Mouse (Mus musculus): ENCODE measurements around the gene Clgn. TPM values are rescaled to one million over a fixed set of nuclear protein-coding genes. Genes with fewer than 3 reads are reported as not detected.

Clgn gene
- not detected for total RNA-seq (2023)

DNA sequence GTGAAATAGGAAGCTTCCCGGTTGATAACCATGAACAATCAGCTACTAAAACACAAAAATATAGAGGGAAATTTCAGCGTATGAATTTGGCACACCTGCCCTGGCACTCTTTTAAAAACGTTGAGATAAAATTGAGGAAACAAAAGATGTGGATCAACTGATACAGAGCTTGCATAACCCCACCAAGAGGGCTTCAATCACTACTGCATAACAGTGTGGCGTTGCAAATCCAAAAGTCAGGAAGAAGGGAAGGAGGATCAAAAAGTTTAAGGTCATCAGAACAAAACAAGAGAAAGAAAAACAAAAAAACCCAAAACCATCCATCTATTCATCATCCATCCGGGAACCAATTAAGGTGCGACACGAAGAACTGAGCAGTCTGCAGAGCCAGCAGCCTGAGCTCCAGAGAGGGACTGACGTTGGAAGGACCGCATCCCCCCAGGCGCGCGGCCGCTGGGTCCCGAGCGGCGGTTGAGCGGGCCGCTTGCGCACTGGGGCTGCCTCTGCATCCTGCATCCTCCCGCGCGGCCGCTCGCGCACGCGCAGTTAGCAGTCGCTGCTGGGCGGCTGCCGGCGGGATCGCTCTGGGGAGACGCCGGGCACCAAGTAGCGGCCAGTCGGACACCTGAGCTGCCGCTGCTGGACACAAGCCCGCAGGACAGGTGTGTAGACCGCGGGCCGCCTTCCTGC lies at the start of gene Clgn:
Gene Clgn (plus strand): TSS at position 552 of the 690 bp plus-strand sequence.

DNA sequence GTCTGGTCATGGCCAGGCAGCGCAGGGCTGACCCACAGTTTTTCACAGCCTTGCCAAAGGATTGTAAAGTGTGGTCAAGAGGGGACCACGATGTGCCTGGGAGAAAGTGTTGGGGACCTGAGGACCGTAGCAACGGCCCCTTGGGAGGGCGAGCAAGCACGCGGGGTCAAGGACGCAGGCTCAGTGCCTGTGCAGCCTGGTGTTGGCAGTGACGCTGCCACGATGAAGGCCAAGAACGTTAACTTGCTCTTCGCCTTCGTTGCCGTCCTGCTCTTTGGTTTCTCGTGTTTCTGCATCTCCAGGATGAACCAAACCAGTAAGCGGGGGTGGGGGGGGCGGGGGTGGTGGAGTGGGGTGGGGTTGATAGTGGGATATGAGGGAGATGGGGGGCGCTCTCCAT lies 41.4 kb upstream of the Clgn start, which contains the start of gene Mgat4d:
Gene Mgat4d (plus strand): TSS at position 209 of the 400 bp plus-strand sequence.

DNA sequence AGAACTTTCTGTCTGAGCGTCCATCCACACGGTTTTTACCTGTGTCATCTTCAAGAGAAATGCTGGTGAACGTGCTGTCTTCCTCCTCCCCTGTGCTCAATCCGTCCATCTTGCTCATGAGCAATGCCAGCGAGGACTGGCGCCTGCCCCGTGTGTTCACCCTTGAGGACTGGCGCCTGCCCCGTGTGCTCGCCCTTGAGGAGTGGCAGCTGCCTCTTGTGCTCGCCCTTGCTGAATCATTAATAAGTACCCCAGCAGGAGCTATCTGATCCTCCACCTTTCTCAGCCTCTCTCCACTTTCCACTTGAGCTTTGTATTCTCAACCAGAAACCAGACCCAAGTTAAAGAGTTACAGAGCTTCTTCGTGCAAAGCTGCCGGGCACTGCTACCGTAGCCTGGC lies 68.6 kb downstream of the Clgn start, which contains the start of gene Scoc:
Gene Scoc (minus strand): TSS at position 170 of the 400 bp plus-strand sequence.

Other genes starting within 250 kb of the Clgn start
- gene Tbc1d9, start 224.5 kb upstream of the Clgn start, total RNA-seq (2023) = 10 to 100 TPM; 66.3 to 70.7 TPM
- gene Gm10645, start 223.7 kb upstream of the Clgn start, total RNA-seq (2023) = 1 to 10 TPM; 3.4 to 4.8 TPM
- gene Ucp1, start 99.5 kb upstream of the Clgn start, total RNA-seq (2023) = under 1 TPM; 0.29 to 0.30 TPM
- gene Elmod2, start 57.4 kb upstream of the Clgn start, total RNA-seq (2023) = 10 to 100 TPM in 1 of 2 experiments, 1 to 10 TPM in 1; 8.8 to 14.1 TPM
- not detected for gene Mgat4d, start 41.4 kb upstream of the Clgn start, total RNA-seq (2023)
- 10 to 100 TPM; 15.4 to 16.8 TPM for gene Scoc, start 68.5 kb downstream of the Clgn start, total RNA-seq (2023)
- gene Olfr370, start 145.9 kb downstream of the Clgn start, total RNA-seq (2023) = not detected
- gene Ndufb7, start 176.8 kb downstream of the Clgn start, total RNA-seq (2023) = 10 to 100 TPM; 82.2 to 97.6 TPM
- 100 to 1,000 TPM; 175 to 233 TPM for gene Tecr, start 218.1 kb downstream of the Clgn start, total RNA-seq (2023)
- 10 to 100 TPM; 57.1 to 57.9 TPM for gene Dnajb1, start 218.3 kb downstream of the Clgn start, total RNA-seq (2023)